Mouse (Mus musculus) lung, postnatal 0 days (tissue): ENCODE data around the gene Tmem140. TPM values are rescaled to one million over a fixed set of nuclear protein-coding genes. Genes with fewer than 3 reads are reported as not detected.

ENCODE experiments used
- ATAC-seq: fragments of 200-750 bp; cut with Nextera tagmentation; 2 replicates; pipeline ENCODE4 v1.8.0; 2017; ENCODE audit warnings: moderate library complexity
- DNase-seq: peaks from one replicate; pipeline ENCODE4 v3.0.0-alpha.2; 2016; ENCODE audit warnings: low spot score
- H3K27ac ChIP-seq: fragments of 300-500 bp; sonication (generic); 2 replicates; pipeline ENCODE4 v1.5.1; 2014; ENCODE audit warnings: antibody characterized with exemption, mild to moderate bottlenecking, low read length, mixed read lengths
- H3K27me3 ChIP-seq: fragments of 300-500 bp; sonication (generic); replicated peaks from 2 replicates; pipeline ENCODE4 v1.6.1; 2014; ENCODE audit warnings: low read length, mixed read lengths; ENCODE audit not compliant: insufficient read depth
- H3K36me3 ChIP-seq: fragments of 300-500 bp; sonication (generic); 2 replicates; pipeline ENCODE4 v1.6.1; 2014; ENCODE audit warnings: low read length, mixed read lengths; ENCODE audit not compliant: insufficient read depth
- H3K4me1 ChIP-seq: fragments of 300-500 bp; sonication (generic); 2 replicates; pipeline ENCODE4 v1.6.1; 2014; ENCODE audit warnings: antibody characterized with exemption, low read depth, low read length, mixed read lengths; ENCODE audit not compliant: insufficient read depth
- H3K4me2 ChIP-seq: fragments of 300-500 bp; sonication (generic); replicated peaks from 2 replicates; pipeline ENCODE4 v1.6.1; 2014; ENCODE audit warnings: low read depth, mild to moderate bottlenecking, low read length, moderate library complexity, mixed read lengths
- H3K4me3 ChIP-seq: fragments of 300-500 bp; sonication (generic); 2 replicates; pipeline ENCODE4 v1.5.1; 2014; ENCODE audit warnings: low read depth, low read length
- H3K9ac ChIP-seq: fragments of 300-500 bp; sonication (generic); replicated peaks from 2 replicates; pipeline ENCODE4 v1.6.1; 2014; ENCODE audit warnings: low read depth, mild to moderate bottlenecking
- H3K9me3 ChIP-seq: fragments of 300-500 bp; sonication (generic); 2 replicates; pipeline ENCODE4 v1.6.1; 2016; ENCODE audit warnings: low read length, mixed read lengths
- CTCF ChIP-seq: IDR thresholded peaks from 2 replicates; pipeline ENCODE4 v1.5.1; 2016; ENCODE audit warnings: antibody characterized with exemption, mild to moderate bottlenecking
- EP300 ChIP-seq: IDR thresholded peaks from 2 replicates; pipeline ENCODE4 v1.6.1; 2016; ENCODE audit warnings: antibody characterized with exemption, mild to moderate bottlenecking, control low read depth
- WGBS: fragments of 180-500 bp; shearing (Covaris S2); extraction: QIAGEN DNeasy Blood & Tissue Kit; methylation state at CpG from one replicate; pipeline ENCODE4 v1.1.7; 2014; 5-methylcytosine and 5-hydroxymethylcytosine counted together
- polyA plus RNA-seq: library from polyadenylated mRNA; unstranded; fragments of >200 nt; fragmentation: Nextera tagmentation; extraction: Ambion mirVana; gene quantifications from 2 replicates; pipeline ENCODE4 v1.2.1, GENCODE M21; 2015

Gene Tmem140
- polyA plus RNA-seq, 1 experiment from 2014 or later = 34.9 TPM

- Histone ChIP-seq H3K4me3 (no peak overlapping the region), H3K27ac (peak overlapping the region; percentile 85), H3K9ac (no peak overlapping the region; the same call in 1 of the 2 replicates), H3K4me2 (no peak overlapping the region), H3K4me1 (peaks cover 46% of the 10 kb centered on the region), H3K27me3 (no peaks in the 10 kb centered on the region), H3K36me3 (peaks cover 5% of the 10 kb centered on the region; the same call in 1 of the 2 replicates), H3K9me3 (no peaks in the 10 kb centered on the region)
- 33% methylated on average over 13 of the region's 13 CpGs for WGBS
- ATAC-seq = peak; percentile 12; the same call in 1 of the 2 replicates
- TF ChIP-seq EP300 = peak; percentile 86
- TF ChIP-seq CTCF = no peak
- DNase-seq = peak; percentile 86
Observed at GRCm38 (mm10) chr6:34869225-34869915, 6.4 kb downstream of the Tmem140 start.

DNA sequence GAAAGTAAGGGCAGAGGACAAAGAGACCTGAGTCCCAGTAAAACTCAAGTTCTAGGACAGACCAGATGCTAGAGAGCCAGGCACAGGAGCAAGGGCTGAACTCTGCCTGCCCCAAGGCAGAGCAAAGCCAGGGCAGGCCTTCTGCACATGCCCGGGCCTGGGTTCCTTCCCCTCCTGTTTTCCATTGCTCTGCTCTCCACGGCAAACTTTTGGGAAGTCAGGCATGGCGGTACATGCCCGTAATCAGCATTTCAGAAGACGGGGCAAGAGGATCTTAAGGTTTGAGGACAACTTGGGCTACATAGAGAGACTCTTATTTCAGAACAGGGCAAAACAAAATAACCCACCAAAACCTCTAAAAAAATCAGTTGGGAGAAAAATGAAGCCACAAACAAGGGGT, 7.2 kb downstream of the Tmem140 start:
- H3K27ac ChIP-seq = peak overlapping the region; percentile 75
- peaks cover 5% of the 10 kb centered on the region; the same call in 1 of the 2 replicates for H3K36me3 ChIP-seq
- no peak overlapping the region; the same call in 1 of the 2 replicates for H3K9ac ChIP-seq
- TF ChIP-seq EP300 = no peak
- TF ChIP-seq CTCF = no peak
- peaks cover 49% of the 10 kb centered on the region for H3K4me1 ChIP-seq
- H3K9me3 ChIP-seq = no peaks in the 10 kb centered on the region
- H3K27me3 ChIP-seq = no peaks in the 10 kb centered on the region
- DNase-seq (no peak), ATAC-seq (no peak)
- no peak overlapping the region for H3K4me2 ChIP-seq
- 82% methylated on average over 5 of the region's 5 CpGs for WGBS
- H3K4me3 ChIP-seq = no peak overlapping the region

DNA sequence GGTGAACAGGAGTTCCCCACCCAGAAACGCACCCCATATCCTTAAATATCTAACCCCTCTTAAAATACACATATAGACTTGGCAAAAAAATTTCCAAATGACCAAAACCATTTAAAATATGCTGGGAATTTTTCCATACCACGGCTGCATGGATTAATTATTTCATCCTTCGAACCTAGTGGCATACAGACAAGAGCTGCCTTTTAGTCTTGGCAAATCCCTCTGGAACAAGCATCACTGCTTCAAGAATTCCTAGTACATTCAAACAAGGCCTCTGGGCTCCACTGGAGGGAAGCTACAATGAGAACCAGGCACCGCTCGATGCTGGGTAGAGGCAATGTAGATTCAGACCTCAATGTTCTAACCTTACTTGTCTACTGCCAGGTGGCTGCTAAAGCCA, 7.8 kb downstream of the Tmem140 start:
- 44% methylated on average over 5 of the region's 5 CpGs for WGBS
- DNase-seq = no peak
- TF ChIP-seq EP300 (no peak), CTCF (no peak)
- no peak for ATAC-seq
- Histone ChIP-seq H3K27ac (no peak overlapping the region), H3K27me3 (no peaks in the 10 kb centered on the region), H3K4me2 (no peak overlapping the region), H3K4me1 (peaks cover 46% of the 10 kb centered on the region; the same call in 1 of the 2 replicates), H3K9ac (no peak overlapping the region), H3K9me3 (no peaks in the 10 kb centered on the region), H3K4me3 (no peak overlapping the region), H3K36me3 (peaks cover 5% of the 10 kb centered on the region; the same call in 1 of the 2 replicates)

DNA sequence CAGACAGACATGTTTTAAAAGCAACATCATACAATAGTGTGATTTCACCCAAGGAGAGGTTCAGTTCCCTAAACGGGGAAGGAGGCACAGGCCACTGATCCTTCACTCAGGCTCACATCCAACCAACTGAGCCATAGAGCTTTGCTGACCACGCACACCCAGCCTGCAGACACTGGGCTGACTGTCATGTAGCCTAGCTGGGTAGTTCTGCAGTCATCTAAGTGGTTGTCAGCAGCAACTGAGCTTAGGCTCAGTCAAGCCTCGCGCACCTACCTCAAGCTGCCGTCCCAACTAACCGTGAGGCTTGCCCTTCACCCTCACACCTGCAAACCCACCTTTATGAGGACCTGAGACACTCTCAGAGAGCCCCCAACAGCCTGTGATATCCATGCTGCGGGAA, 9.0 kb downstream of the Tmem140 start:
- no peak overlapping the region for H3K4me2 ChIP-seq
- no peaks in the 10 kb centered on the region for H3K27me3 ChIP-seq
- no peak overlapping the region for H3K9ac ChIP-seq
- H3K9me3 ChIP-seq = no peaks in the 10 kb centered on the region
- no peak overlapping the region for H3K27ac ChIP-seq
- ATAC-seq = no peak
- WGBS = 88% methylated on average over 7 of the region's 7 CpGs
- H3K4me3 ChIP-seq = no peak overlapping the region
- H3K4me1 ChIP-seq = peaks cover 36% of the 10 kb centered on the region; the same call in 1 of the 2 replicates
- no peak for DNase-seq
- H3K36me3 ChIP-seq = peaks cover 5% of the 10 kb centered on the region; the same call in 1 of the 2 replicates
- TF ChIP-seq EP300 (no peak), CTCF (no peak)

DNA sequence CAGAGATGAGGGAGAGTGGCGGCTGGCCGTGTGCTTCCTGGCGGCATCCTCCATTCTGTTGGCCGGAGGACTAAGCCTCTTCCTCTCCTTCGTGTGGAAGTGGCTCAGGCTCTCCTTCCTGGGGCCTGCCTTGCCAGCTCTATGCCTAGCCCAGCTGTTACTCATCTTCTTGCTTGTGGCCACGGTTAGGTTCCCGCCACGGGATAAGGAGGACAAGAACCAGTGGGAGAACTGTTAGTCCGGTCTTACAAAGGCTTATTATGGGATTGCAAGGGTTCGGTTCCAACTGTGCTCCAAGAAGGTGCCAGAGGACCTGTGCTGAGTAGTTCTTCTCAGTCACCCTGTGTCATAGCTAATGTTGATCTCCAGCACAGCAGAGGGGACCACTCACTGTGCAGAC, 9.9 kb downstream of the Tmem140 start:
- Histone ChIP-seq H3K4me3 (no peak overlapping the region), H3K4me1 (peaks cover 32% of the 10 kb centered on the region; the same call in 1 of the 2 replicates), H3K9me3 (no peaks in the 10 kb centered on the region), H3K9ac (no peak overlapping the region), H3K27me3 (no peaks in the 10 kb centered on the region), H3K4me2 (no peak overlapping the region), H3K27ac (peak overlapping the region; percentile 89), H3K36me3 (peaks cover 5% of the 10 kb centered on the region; the same call in 1 of the 2 replicates)
- TF ChIP-seq CTCF (no peak), EP300 (no peak)
- WGBS = 75% methylated on average over 10 of the region's 10 CpGs
- no peak for ATAC-seq
- no peak for DNase-seq

- H3K36me3 ChIP-seq = peaks cover 5% of the 10 kb centered on the region; the same call in 1 of the 2 replicates
- H3K27ac ChIP-seq = peak overlapping the region; percentile 89
- TF ChIP-seq CTCF (peak; percentile 63), EP300 (peak; percentile 70; the same call in 1 of the 2 replicates)
- WGBS = 39% methylated on average over 21 of the region's 21 CpGs
- ATAC-seq (peak; percentile 43), DNase-seq (peak; percentile 79)
- H3K4me1 ChIP-seq = peaks cover 19% of the 10 kb centered on the region; the same call in 1 of the 2 replicates
- H3K4me3 ChIP-seq = no peak overlapping the region
- no peaks in the 10 kb centered on the region for H3K9me3 ChIP-seq
- peak overlapping the region; percentile 27; the same call in 1 of the 2 replicates for H3K4me2 ChIP-seq
- H3K27me3 ChIP-seq = no peaks in the 10 kb centered on the region
- 0 out of 2 replicates have a peak overlapping the region, but pooled peaks have one; percentile 16 for H3K9ac ChIP-seq
Observed at GRCm38 (mm10) chr6:34874101-34874921, 11.4 kb downstream of the Tmem140 start.
